1 mouse cellular context compared by ENCODE assay signal in the genomic region with DNA sequence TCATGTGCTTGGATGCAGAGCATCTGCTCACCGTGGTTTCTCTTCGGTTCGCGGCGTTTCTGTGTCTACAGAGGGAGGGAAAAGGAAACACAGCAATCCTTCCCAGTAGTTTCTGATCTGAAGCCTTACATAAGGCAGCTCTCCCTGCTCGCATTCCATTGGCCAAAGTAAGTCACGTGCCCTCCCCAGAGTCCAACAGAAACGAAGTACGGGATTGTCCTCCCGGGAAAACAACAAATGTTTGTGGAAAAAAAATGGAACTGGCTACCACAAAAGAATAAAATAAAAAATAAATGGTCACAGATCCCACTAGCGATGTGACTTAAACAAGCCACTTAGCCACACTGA.
A peak's percentile ranks its signal among the peaks of the same experiment; 100 is the strongest.
TF ChIP-seq lines count a peak whose summit lies in the region.

No protein-coding gene starts in this region.

TF ChIP-seq in CH12.LX, 34 proteins besides CTCF, POLR2A, EP300 and RAD21 (continued from another document):
- peak; percentile 41 for TF ChIP-seq USF2 (conservative IDR thresholded peaks at IDR 0.05; ENCODE audit: low read depth, low read length)
- TF ChIP-seq E2F4 (IDR thresholded peaks at IDR 0.05; ENCODE audit: insufficient replicate concordance, low read depth, low read length) = no peak
- TF ChIP-seq HCFC1 (IDR thresholded peaks at IDR 0.05; ENCODE audit: low read depth, low read length) = no peak
